ENCODE assay signal across 25 mouse cellular contexts in genomic region chr2:130557462-130557861, GRCm38 (mm10). TPM values are rescaled to one million over a fixed set of nuclear protein-coding genes. Genes with fewer than 3 reads are reported as not detected.
DNase-seq lines count a peak whose midpoint lies in the region; ATAC-seq and TF ChIP-seq lines count a peak whose summit lies in the region.
"Had no signal": no experiment of that assay in that cellular context is flagged by ENCODE, and none has a peak within 500 bp of the region (broad histone marks: within the 10 kb centered on the region; RNA-seq: fewer than 3 reads in every experiment).

No protein-coding gene starts in this region.

- no peak overlapping the region for H3K4me2 ChIP-seq in forebrain, embryonic 14.5 days (ENCODE audit: low read length)
- H3K4me2 ChIP-seq: embryonic facial prominence, embryonic 12.5 days; forebrain, embryonic 13.5 days had no signal

- H3K9ac ChIP-seq in forebrain, embryonic 14.5 days (ENCODE audit: low read length) = no peak overlapping the region
- H3K9ac ChIP-seq: embryonic facial prominence, embryonic 12.5 days; forebrain, embryonic 13.5 days had no signal

- no peaks in the 10 kb centered on the region for H3K4me1 ChIP-seq in cerebellum, adult 2 months (ENCODE audit: control insufficient read depth, insufficient read depth, low read length)
- H3K4me1 ChIP-seq in forebrain, embryonic 14.5 days (ENCODE audit: control insufficient read depth, insufficient read depth, low read length) = no peaks in the 10 kb centered on the region
- H3K4me1 ChIP-seq: embryonic facial prominence, embryonic 12.5 days; forebrain, embryonic 13.5 days had no signal

- peaks cover 46% of the 10 kb centered on the region for H3K36me3 ChIP-seq in forebrain, embryonic 14.5 days (ENCODE audit: control insufficient read depth, insufficient read depth, low read length)

- no peaks in the 10 kb centered on the region for H3K27me3 ChIP-seq in cerebellum, adult 2 months (ENCODE audit: control insufficient read depth, insufficient read depth, low read length)
- H3K27me3 ChIP-seq in forebrain, embryonic 14.5 days (replicated peaks; ENCODE audit: control insufficient read depth, insufficient read depth, low read length) = no peaks in the 10 kb centered on the region
- H3K27me3 ChIP-seq: CH12.LX; embryonic facial prominence, embryonic 12.5 days; forebrain, embryonic 13.5 days; Patski had no signal

- TF ChIP-seq POLR2A in cerebellum, adult 2 months (IDR thresholded peaks at IDR 0.05; ENCODE audit: borderline replicate concordance, insufficient read depth, low read length) = no peak

- no peak overlapping the region for H3K27ac ChIP-seq in cerebellum, adult 2 months (ENCODE audit: insufficient read depth, low read length)
- H3K27ac ChIP-seq in forebrain, embryonic 14.5 days (ENCODE audit: low read depth, low read length) = no peak overlapping the region
- H3K27ac ChIP-seq: embryonic facial prominence, embryonic 10.5 days; embryonic facial prominence, embryonic 12.5 days; forebrain, embryonic 13.5 days; gastrocnemius, adult 2 months had no signal

- no peak overlapping the region for H3K4me3 ChIP-seq in cerebellum, adult 2 months (replicated peaks; ENCODE audit: insufficient read depth, low read depth, low read length)
- no peak overlapping the region for H3K4me3 ChIP-seq in forebrain, embryonic 14.5 days (ENCODE audit: low read depth, low read length)
- H3K4me3 ChIP-seq: embryonic facial prominence, embryonic 10.5 days; embryonic facial prominence, embryonic 12.5 days; forebrain, embryonic 13.5 days; gastrocnemius, adult 2 months had no signal

- no peak for TF ChIP-seq CTCF in cerebellum, adult 2 months (IDR thresholded peaks at IDR 0.05; ENCODE audit: borderline replicate concordance, insufficient read depth, low read depth, low read length)

- no peak for ATAC-seq in forebrain, embryonic 14.5 days
- ATAC-seq: activated CD4-positive, CD25-positive, alpha-beta regulatory T cell, adult 4 months; CD4-positive, CD25-positive, alpha-beta regulatory T cell, adult 4 months; forebrain, embryonic 13.5 days; forebrain, embryonic 16.5 days; Patski had no signal

- 92% methylated on average over 2 of the region's 2 CpGs for WGBS in cerebellum, adult 2 months
- WGBS in forebrain, embryonic 14.5 days = 94% methylated on average over 2 of the region's 2 CpGs

- no peaks in the 10 kb centered on the region for H3K9me3 ChIP-seq in forebrain, embryonic 14.5 days (replicated peaks; ENCODE audit: control insufficient read depth, low read length)
- H3K9me3 ChIP-seq: embryonic facial prominence, embryonic 10.5 days; embryonic facial prominence, embryonic 12.5 days; forebrain, embryonic 13.5 days; G1E had no signal

- DNase-seq in cerebellum, adult 11-12 months = peak; percentile 33
- DNase-seq in cerebellum, postnatal 4 days (ENCODE audit: low spot score in 2 of 2) = no peak
- peak; percentile 22 to 72 for DNase-seq in cerebellum, adult 2 months
- DNase-seq in cerebellum, adult 11 months = no peak
- DNase-seq in cerebellum, adult 9-10 months = peak; percentile 53
- peak; percentile 31 to 56 for DNase-seq in cerebellum, postnatal 25 days
- no peak for DNase-seq in right cerebral cortex, postnatal 10 days (ENCODE audit: low spot score in 2 of 2)
- no peak for DNase-seq in forebrain, embryonic 14.5 days (ENCODE audit: low spot score)
- DNase-seq: adrenal gland, adult 8-10 months; adrenal gland, postnatal 14 days; adrenal gland, postnatal 36 days; B cell, adult 2 months; gastrocnemius, adult 2 months had no signal

RNA-seq across cellular contexts. Expression of gene Mrps26, which starts 6.1 kb away (rescaled TPM):
- 95.6 and 95.9 TPM in 2 replicates for polyA plus RNA-seq in cerebellum, adult 2 months (2012; rRNA removed)
- 94.7 and 98.1 TPM in 2 replicates for polyA plus RNA-seq in forebrain, embryonic 14.5 days (2014; fragmentation: Nextera tagmentation; extraction: Ambion mirVana)

RNA-seq across cellular contexts. Expression of gene Oxt, which starts 18.5 kb away (rescaled TPM):
- 0.33 and 0.67 TPM in 2 replicates for polyA plus RNA-seq in cerebellum, adult 2 months (2012; rRNA removed)
- polyA plus RNA-seq in forebrain, embryonic 14.5 days (2014; fragmentation: Nextera tagmentation; extraction: Ambion mirVana) = 0.66 TPM in 1 of 2 replicates, not detected in the other
- polyA plus RNA-seq: activated CD4-positive, CD25-positive, alpha-beta regulatory T cell, adult 4 months; CD4-positive, CD25-positive, alpha-beta regulatory T cell, adult 4 months; embryonic facial prominence, embryonic 10.5 days; embryonic facial prominence, embryonic 12.5 days; embryonic facial prominence, embryonic 14.5 days; forebrain, embryonic 11.5 days; forebrain, embryonic 13.5 days; frontal cortex, adult 2 months; G1E; Patski had no signal

RNA-seq across cellular contexts. Expression of gene Avp, which starts 24.9 kb away (rescaled TPM):
- not detected in 2 replicates for polyA plus RNA-seq in cerebellum, adult 2 months (2012; rRNA removed)
- 17.7 and 27.0 TPM in 2 replicates for polyA plus RNA-seq in forebrain, embryonic 14.5 days (2014; fragmentation: Nextera tagmentation; extraction: Ambion mirVana)
- polyA plus RNA-seq: activated CD4-positive, CD25-positive, alpha-beta regulatory T cell, adult 4 months; CD4-positive, CD25-positive, alpha-beta regulatory T cell, adult 4 months; embryonic facial prominence, embryonic 10.5 days; embryonic facial prominence, embryonic 12.5 days; embryonic facial prominence, embryonic 14.5 days; forebrain, embryonic 11.5 days; G1E; Patski had no signal

Comparison
In these comparisons a context has a peak if more than half of its experiments do, and no peak if none do; other contexts are left out.
1. DNase-seq: peak in cerebellum, adult 11-12 months (single experiment), cerebellum, adult 2 months (2 of 2), cerebellum, adult 9-10 months (single experiment) and cerebellum, postnatal 25 days (2 of 2); none in cerebellum, postnatal 4 days (0 of 2), cerebellum, adult 11 months (single experiment), right cerebral cortex, postnatal 10 days (0 of 2) and forebrain, embryonic 14.5 days (single experiment).
2. RNA of gene Avp, which starts 24.9 kb away (polyA plus RNA-seq): 17.7 to 27.0 TPM in forebrain, embryonic 14.5 days; not detected in cerebellum, adult 2 months; every median in the first group is over 10 times any median in the second.